8 mouse cellular contexts compared by ENCODE assay signal in the genomic region with DNA sequence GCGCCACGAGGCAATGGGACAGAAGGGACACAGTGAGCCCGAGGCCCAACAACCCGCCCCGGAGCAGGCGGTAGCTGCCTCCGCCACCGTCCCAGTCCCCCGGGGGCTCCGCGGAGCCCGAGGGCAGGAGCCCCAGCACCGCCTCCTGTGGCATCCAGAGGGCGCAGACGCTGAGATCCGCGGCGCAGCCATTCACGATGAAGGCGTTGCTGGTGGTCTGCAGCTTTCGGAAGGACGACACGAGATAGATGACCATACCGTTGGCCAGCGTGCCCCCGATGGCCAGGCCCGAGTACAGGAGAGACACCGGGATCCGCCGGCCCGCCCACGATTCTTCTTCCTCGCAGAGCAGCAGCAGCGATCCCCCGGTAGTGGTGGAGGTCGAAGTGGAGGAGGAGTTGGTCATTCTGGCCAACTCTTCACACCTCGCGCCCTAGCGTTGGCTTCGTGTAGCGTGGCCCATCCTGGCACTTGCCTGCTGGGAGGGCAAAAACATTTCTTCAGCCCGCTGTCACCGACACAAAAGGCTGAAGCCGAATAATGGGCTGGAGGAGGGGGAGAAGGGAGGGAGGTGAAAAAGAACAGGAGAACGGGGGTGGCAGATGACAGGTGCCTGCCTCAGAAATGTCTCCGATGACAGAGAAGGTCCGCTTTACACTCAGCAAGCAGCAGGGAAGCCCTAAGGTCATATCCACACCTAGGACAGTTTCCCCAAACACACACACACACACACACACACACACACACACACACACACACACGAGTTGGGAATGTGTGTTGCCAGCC. TPM values are rescaled to one million over a fixed set of nuclear protein-coding genes. Genes with fewer than 3 reads are reported as not detected.
DNase-seq lines count a peak whose midpoint lies in the region; ATAC-seq and TF ChIP-seq lines count a peak whose summit lies in the region.

No protein-coding gene starts in this region.

- WGBS in embryonic facial prominence, embryonic 10.5 days: 1% methylated on average over 48 of the region's 48 CpGs
- WGBS in heart, embryonic 12.5 days: under 1% methylated on average over 48 of the region's 48 CpGs

- ATAC-seq in heart, embryonic 12.5 days (ENCODE audit: insufficient number of reproducible peaks, low FRiP score): peak; percentile 46

- no peak for TF ChIP-seq CTCF in testis, adult 2 months (IDR thresholded peaks at IDR 0.05; ENCODE audit: control insufficient read depth, insufficient read depth, insufficient replicate concordance, low read depth, low read length)

- peak overlapping the region; percentile 56 for H3K4me3 ChIP-seq in testis, adult 2 months (ENCODE audit: control insufficient read depth, low read depth, low read length)
- peak overlapping the region; percentile 58 for H3K4me3 ChIP-seq in embryonic facial prominence, embryonic 10.5 days
- H3K4me3 ChIP-seq in heart, embryonic 12.5 days: peak overlapping the region; percentile 62
- H3K4me3 ChIP-seq in megakaryocyte, embryonic 14.5 days (replicated peaks): peak overlapping the region; percentile 88

- no peak overlapping the region for H3K27ac ChIP-seq in testis, adult 2 months (ENCODE audit: control insufficient read depth, insufficient read depth, low read depth, low read length)
- H3K27ac ChIP-seq in embryonic facial prominence, embryonic 10.5 days (replicated peaks): peak overlapping the region; percentile 25; the same call in 1 of the 2 replicates
- no peak overlapping the region for H3K27ac ChIP-seq in heart, embryonic 12.5 days (ENCODE audit: poor library complexity, severe bottlenecking)

- no peak for TF ChIP-seq POLR2A in testis, adult 2 months (IDR thresholded peaks at IDR 0.05; ENCODE audit: control insufficient read depth, low read depth, low read length)

- no peaks in the 10 kb centered on the region for H3K36me3 ChIP-seq in testis, adult 2 months (ENCODE audit: control insufficient read depth, insufficient read depth, low read length)
- H3K36me3 ChIP-seq in embryonic facial prominence, embryonic 10.5 days (replicated peaks): no peaks in the 10 kb centered on the region
- H3K36me3 ChIP-seq in heart, embryonic 12.5 days: no peaks in the 10 kb centered on the region
- H3K36me3 ChIP-seq in megakaryocyte, embryonic 14.5 days (replicated peaks; ENCODE audit: low read length): no peaks in the 10 kb centered on the region

- H3K4me1 ChIP-seq in testis, adult 2 months (ENCODE audit: control insufficient read depth, insufficient read depth, low read length): no peaks in the 10 kb centered on the region; the same call in none of the 2 replicates
- peaks cover 30% of the 10 kb centered on the region for H3K4me1 ChIP-seq in embryonic facial prominence, embryonic 10.5 days
- peaks cover 23% of the 10 kb centered on the region for H3K4me1 ChIP-seq in heart, embryonic 12.5 days (replicated peaks)
- H3K4me1 ChIP-seq in megakaryocyte, embryonic 14.5 days: peaks cover 26% of the 10 kb centered on the region

- no peaks in the 10 kb centered on the region for H3K27me3 ChIP-seq in testis, adult 2 months (ENCODE audit: control insufficient read depth, insufficient read depth, low read length)
- H3K27me3 ChIP-seq in embryonic facial prominence, embryonic 10.5 days (replicated peaks; ENCODE audit: low read depth, poor library complexity, severe bottlenecking): peaks cover 86% of the 10 kb centered on the region
- H3K27me3 ChIP-seq in heart, embryonic 12.5 days (replicated peaks): peaks cover 67% of the 10 kb centered on the region
- peaks cover 77% of the 10 kb centered on the region for H3K27me3 ChIP-seq in megakaryocyte, embryonic 14.5 days (replicated peaks)

- no peak for DNase-seq in testis, postnatal 10 days (ENCODE audit: low spot score)
- peak; percentile 64 for DNase-seq in embryonic facial prominence, embryonic 10.5 days (ENCODE audit: low spot score)
- peak; percentile 36 to 47 for DNase-seq in left cerebral cortex, adult 8-10 months (ENCODE audit: low spot score in 2 of 2)
- peak; percentile 40 for DNase-seq in right cerebral cortex, postnatal 14 days
- DNase-seq in natural killer cell, adult 2 months (ENCODE audit: low spot score in 2 of 2): no peak

- no peaks in the 10 kb centered on the region for H3K9me3 ChIP-seq in embryonic facial prominence, embryonic 10.5 days
- H3K9me3 ChIP-seq in heart, embryonic 12.5 days (replicated peaks): no peaks in the 10 kb centered on the region
- H3K9me3 ChIP-seq in megakaryocyte, embryonic 14.5 days: 0 out of 2 replicates have a peak, but pooled peaks cover 4% of the 10 kb centered on the region

- peak overlapping the region; percentile 99 for H3K4me2 ChIP-seq in heart, embryonic 12.5 days

- H3K9ac ChIP-seq in heart, embryonic 12.5 days: peak overlapping the region; percentile 60; the same call in 1 of the 2 replicates

RNA-seq across cellular contexts. Expression of a gene that starts 0.9 kb away (rescaled TPM):
- 0.20 and 0.38 TPM in 2 replicates for polyA plus RNA-seq in testis, adult 2 months (2012; rRNA removed)
- 0.52 TPM in 1 of 2 replicates, not detected in the other for polyA plus RNA-seq in embryonic facial prominence, embryonic 10.5 days (2016; fragmentation: Nextera tagmentation; extraction: Ambion mirVana)
- polyA plus RNA-seq in heart, embryonic 12.5 days (2016; fragmentation: Nextera tagmentation; extraction: Ambion mirVana): 1.1 TPM in 1 of 2 replicates, not detected in the other
- total RNA-seq in left cerebral cortex, adult 8-10 months (2022): 100 to 1,000 TPM; 162 to 207 (median 185) TPM
- 0.07 TPM in 1 of 2 replicates, not detected in the other for polyA plus RNA-seq in megakaryocyte, embryonic 14.5 days (2012; ENCODE audit: insufficient read depth, low replicate concordance)

Comparison
In these comparisons a context has a peak if more than half of its experiments do, and no peak if none do; other contexts are left out.
1. DNase-seq: peak in embryonic facial prominence, embryonic 10.5 days (single experiment), left cerebral cortex, adult 8-10 months (2 of 2) and right cerebral cortex, postnatal 14 days (single experiment); none in testis, postnatal 10 days (single experiment) and natural killer cell, adult 2 months (0 of 2).
2. Peak in every context shown above with its lines, with median percentiles within 50 percentile points of each other: H3K4me3 ChIP-seq.